Mouse (Mus musculus): ENCODE measurements around the gene Tmem151b. TPM values are rescaled to one million over a fixed set of nuclear protein-coding genes. Genes with fewer than 3 reads are reported as not detected.

Tmem151b gene
- total RNA-seq (2021) = 100 to 1,000 TPM; 114 to 120 TPM
- long read RNA-seq, experiment 1, full-length matches to known transcripts = 1 of 20 reads
- long read RNA-seq, experiment 1, partial matches to known transcripts = 0 of 20 reads
- long read RNA-seq, experiment 1, other reads (novel, unspliced or antisense) = 19 of 20 reads
- long read RNA-seq, experiment 2, full-length matches to known transcripts = 2 of 20 reads
- long read RNA-seq, experiment 2, partial matches to known transcripts = 0 of 20 reads
- long read RNA-seq, experiment 2, other reads (novel, unspliced or antisense) = 18 of 20 reads

DNA sequence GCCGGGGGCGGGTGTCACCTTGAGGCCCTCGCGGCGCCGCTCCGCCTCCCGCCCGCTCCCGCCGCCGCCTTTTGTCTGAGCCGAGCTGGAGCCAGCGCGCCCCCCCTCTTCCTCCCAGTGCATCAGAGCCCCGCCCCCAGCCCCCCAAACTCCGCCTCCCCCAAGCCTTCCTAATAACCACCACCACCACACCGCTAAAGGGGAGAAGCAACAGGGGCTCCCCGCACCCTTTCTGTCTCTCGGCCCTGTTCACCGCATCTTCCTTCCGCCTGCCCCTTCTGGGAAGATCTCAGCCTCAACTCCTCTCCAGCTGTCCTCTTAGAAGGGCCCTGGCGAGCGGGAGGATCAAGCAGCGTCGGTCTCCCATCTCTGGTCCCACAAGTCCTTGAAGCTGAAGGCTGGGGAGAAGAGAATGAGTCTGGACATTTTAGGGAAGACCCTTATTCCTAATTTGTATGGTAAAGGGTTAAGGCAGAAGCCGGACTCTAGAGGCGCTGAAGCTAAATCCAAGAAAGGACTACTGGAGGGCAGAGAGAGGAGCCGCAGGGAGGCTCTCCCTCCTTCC lies at the start of gene Tmem151b:
Gene Tmem151b (minus strand): TSS at position 61 of the 565 bp plus-strand sequence.
- intact Hi-C loops (cut with DNase I) = loop anchor here (2.0 kb wide), 1 partner anchor 33 kb away; no protein-coding TSS in a partner anchor
- peak; percentile 63 to 72 for DNase-seq (ENCODE audit: low spot score in 2 of 2)

DNA sequence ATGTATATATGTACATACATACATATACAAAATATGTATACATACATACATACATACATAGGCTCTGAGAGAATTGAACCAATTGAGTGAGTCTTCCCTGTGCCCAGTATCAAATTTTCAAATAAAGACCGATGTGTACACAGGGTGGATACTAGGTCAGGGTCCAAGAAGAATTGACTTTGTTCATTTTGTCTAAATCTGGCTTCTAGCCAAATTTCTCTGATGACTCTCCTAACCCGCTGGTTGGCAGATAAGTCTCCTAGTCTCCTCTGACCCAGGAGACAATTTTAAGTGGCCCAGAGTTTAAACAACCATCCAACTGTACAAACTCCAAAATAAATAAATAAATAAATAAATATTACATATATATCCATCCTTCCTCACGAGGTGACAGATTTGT lies 49.4 kb upstream of the Tmem151b start:
- DNase-seq (ENCODE audit: low spot score in 2 of 2) = no peak
- intact Hi-C loops (cut with DNase I) = no loop called here

DNA sequence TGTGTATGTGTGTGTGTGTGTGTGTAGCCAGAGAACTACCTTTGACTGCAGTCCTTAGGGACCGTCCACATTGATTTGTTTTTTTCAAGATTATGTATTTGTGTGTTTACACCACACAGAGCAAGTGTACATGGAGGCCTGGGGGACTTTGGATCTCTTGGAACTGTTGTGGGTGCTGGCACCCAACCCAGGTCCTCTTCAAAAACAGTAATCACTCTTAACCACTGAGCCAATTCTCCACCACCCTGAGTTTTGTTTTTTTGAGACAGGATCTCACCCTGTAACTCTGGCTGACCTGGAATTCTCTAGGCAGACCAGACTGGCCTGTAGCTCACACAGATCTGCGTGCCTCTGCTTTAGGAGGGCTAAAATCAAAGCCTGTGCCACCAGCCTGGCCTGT lies 48.9 kb upstream of the Tmem151b start:
- DNase-seq (ENCODE audit: low spot score in 2 of 2) = no peak
- intact Hi-C loops (cut with DNase I) = no loop called here

DNA sequence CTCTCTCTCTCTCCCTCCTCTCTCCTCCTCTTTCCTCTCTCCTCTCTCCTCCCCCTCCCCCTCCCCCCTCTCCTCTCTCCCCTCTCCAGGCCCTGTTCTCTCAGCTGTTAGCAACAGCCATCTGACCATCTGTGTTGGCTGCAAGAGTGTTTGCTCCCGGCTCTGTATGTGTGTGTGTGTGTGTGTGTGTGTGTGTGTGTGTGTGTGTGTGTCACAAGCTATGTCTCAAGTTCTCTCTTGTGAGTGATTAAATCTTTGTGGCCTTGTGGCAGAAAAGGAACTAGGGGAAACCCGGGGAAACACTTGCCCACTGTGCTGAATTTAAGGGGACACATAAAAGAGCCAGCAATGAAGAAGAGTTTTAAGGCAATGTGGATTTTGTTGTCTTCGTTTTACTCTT lies 48.3 kb upstream of the Tmem151b start:
- intact Hi-C loops (cut with DNase I) = no loop called here
- no peak for DNase-seq (ENCODE audit: low spot score in 2 of 2)

DNA sequence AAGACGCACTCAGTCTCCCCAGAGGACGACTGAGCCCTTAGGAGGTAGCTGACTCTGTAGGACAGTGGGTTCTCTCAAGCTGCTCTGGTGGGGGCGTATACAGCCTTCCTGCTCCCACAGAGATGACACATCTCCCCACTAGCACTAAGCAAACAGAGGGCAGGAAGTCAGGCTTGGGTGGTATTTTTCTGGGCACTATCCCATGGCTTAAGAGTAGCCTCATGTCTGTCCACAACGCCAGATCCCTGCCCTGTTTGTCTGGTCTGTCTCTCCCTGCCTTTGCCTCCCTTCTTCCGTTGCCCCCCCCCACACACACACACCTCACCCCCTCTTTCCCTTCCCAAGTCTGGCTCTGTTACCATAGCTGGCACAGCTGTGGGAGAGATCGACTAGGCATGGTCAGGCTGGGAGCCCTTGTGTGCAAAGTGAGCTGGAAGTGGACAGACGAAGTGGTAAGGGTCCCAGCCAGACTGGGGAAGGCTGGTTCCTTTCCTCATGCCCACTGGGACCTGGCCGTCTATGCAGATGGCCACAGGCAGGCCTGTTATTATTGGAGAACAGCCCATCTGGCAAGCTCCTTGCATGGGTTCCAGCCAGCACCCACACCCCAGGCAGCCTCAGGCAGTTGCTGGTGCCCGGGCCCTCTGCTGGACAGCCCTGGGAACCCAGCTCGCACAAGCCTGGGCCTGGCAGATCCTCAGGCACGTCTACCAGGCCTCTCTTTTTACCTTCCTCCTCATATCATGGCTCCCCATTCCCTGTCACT lies 47.3 kb upstream of the Tmem151b start:
- intact Hi-C loops (cut with DNase I) = no loop called here
- DNase-seq (ENCODE audit: low spot score in 2 of 2) = peak; percentile 67 to 84

DNA sequence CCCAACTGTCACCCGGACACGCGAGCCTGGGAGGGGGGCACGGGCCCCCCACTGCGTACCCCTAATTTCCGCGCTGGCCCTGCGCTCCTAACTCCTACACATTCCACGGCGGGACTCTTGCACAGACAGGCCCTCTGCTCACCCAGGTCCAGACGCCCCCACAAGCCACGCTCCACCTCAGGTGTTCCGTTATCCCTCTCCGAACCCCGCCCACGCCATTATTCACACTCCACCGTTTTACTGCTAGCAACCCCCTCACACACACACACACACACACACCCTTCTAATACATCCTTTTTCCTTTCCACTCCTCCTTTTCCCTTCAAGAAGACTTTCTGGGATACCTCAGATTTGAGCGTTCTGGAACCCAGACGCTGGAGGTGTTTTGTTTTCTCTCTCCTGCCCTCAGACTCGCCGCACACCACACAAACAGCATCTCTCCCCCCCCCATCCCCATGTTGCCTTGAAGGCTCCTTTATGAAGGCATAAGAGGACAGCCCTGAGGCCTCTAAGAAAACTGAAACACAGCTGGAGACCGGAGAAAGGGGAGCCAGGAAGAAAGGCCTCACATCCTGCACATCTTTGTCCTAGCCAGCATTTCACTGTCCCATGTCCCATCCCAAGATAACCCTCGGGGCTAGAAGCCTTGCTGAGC lies 46.4 kb upstream of the Tmem151b start:
- intact Hi-C loops (cut with DNase I) = no loop called here
- peak in 1 of 2 experiments; percentile 53 for DNase-seq (ENCODE audit: low spot score in 2 of 2)

DNA sequence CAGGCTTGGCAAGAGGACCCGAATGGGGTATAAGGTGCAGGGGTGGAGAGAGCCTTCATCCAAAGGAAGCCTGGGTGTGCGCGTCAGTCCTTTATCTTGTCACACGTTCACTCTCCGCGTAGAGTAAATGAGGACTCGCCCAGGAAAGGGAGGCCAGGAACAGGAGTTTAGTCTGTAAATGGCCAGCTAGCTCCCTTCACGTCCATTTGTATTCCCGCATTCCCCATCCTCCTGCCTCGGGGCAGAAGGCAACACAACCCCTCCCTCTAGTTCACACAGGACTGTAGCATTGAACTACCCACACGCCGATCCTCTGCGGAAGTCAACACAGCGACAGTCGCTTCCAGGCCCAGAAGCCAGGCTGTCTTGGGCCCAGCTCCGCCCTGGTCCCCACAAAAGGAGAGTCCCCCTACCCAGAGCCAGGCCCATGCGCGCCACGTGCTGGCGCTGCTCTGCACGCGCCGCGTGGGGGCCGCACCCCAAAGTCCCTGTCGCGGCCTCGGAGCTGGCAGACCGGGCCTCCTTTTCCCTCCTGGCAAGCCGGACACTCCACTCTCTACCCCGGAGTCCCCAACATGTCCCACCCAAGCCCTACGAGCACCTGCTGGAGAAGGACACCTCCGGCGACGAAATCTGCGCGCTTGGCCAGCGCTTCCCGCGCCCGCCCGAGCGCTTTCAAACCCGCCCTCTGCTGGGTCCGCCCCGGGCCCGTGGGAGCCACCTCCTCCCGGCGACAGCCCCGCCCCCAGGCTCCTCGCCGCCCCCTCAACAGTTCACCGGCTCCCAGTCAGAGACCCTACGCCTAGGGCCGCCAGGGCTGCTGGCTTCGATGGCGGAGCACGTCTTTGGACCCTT lies 45.6 kb upstream of the Tmem151b start:
- DNase-seq (ENCODE audit: low spot score in 2 of 2) = peak in 1 of 2 experiments; percentile 60
- intact Hi-C loops (cut with DNase I) = no loop called here

DNA sequence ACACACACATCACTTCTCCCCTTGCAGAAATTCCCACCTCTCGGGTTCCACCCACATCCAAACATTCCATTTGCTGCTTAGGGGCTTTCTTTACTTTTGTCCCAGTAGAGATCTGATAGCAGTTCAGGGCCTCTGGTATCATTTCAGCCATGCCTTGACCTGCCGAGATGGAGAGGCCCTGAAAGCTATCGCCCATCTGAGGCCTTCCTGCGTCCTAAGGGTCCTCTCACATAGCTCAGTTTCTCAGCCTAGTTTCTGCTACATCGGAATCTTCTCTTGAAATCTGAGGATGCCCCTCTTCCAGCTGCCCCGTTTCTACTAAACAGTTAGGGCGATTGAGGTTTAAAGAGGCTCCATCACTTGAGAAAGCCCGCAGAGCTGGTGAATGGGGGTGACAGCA lies 44.7 kb upstream of the Tmem151b start:
- no peak for DNase-seq (ENCODE audit: low spot score in 2 of 2)

DNA sequence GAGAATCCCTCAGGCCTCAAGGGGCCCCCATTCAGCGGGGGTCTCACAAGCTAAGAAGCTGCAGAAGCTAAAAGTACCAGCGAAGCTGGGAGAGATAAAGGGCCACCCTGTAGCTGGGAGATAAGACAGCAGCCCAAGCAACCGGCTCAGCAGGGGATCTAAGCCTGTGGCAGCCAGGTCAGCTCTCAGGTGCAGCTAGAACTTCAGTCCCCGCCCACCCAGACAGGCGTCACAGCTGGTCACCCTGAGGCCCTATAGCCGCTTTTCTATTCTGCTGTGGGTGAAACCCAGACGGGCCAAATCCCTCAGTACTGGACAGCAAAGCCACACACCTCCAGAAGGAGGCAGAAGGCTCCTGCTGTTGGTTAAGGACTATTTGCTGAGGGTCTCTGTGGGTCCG lies 44.0 kb upstream of the Tmem151b start:
- no peak for DNase-seq (ENCODE audit: low spot score in 2 of 2)
- intact Hi-C loops (cut with DNase I) = no loop called here

More for the DNA sequence above, 44.7 kb upstream of the Tmem151b start:
- intact Hi-C loops (cut with DNase I) = no loop called here

DNA sequence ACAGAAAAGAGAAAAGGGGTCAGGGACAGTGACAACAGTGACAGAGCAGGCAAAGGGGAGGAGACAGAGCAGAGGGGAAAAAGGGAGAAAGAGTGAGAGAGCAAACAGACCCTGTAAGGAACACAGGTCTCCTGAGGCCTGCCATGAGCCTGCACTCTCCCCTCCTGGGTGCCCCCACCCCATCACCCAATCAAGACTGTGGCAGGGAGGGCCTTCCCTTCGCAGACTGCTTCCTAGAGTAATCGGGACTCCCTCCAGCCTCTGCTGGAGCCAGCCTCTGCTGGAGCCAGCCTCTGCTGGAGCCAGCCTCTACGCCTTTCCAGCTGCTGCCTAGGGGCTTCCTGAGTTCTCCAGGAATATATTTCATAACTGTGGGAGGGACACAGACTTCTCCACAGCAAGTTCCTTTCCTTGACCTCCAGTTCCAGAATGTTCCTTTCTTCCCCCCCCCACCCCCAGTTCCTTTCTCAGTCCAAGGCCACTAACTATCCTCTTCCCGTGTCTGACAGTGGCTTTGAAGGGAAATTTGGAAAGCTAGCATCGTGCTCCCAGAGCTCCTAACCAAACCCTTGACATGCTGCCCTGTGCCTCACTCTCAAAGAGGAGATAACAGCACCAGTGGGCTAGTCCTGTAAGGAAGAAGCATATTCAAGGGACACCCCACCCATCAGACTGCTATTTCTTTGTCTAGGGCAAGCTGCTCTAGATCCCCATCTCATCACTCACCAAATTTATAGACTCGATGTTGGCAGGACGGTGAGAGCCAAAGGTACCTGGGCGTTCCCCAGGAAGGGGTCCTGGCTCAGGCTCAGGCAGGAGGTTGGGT lies 43.3 kb upstream of the Tmem151b start:
- intact Hi-C loops (cut with DNase I) = no loop called here
- DNase-seq (ENCODE audit: low spot score in 2 of 2) = no peak

DNA sequence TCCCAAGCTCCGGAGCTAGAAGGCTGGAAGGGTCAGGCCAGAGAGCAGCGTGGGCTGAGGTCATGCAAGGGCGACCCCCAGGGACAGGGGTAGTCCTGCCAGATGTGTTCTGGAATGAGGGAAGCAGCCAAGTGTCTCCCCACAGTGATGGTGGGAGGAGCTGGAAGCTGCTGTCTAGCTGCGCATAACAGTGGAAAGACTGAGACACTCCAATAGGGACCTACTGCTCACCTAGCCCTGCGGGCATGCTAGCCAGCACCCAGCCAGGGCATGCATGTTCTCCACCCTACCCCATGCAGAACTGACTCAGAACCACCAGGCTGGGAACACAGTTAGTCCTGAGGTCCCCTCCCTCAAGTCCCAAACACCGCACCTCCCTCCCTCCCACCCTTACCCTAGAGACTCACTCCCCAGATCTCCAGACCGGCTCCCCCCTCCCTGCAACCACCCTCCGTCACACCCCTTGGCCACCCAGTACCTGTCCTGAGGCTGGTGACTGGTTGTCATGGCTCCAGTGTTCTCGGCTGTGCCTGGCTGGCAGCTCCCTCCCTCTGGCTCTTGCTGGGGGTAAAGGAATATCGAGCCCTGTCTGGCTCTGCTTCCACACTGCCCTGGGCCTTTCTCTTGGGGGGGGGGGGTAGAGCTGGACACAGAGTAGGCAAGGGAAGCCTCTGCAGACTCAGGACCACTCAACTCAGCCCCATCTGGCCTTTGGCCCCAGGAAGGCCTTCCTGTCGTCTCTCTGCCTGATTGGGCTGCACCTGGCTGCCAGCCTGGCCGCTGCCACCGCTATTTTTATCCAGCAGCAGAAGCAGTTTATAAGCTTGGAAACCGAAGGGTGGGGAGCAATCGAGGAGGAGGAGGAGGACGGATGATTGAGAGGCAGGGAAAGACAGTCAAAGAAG lies 42.5 kb upstream of the Tmem151b start:
- intact Hi-C loops (cut with DNase I) = no loop called here
- DNase-seq (ENCODE audit: low spot score in 2 of 2) = no peak

DNA sequence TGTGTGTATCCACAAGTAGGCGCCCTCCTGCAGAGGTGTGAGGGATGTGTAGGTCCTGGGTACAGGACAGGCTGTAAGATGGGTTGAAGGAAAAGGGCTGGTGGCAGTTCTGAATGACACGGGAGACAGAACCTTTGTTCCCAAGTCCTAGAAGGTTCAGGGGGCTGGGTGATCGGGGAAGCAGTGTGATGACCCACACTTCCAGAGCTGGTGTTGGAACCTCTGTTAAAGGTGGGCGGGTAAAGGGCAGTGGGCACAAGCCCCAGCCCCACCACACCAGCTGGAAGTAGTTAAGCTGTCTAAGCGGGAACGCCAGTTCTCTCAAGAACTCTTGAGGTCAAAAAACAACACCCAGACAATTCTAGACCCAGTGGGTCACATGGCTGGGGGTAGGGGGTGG lies 40.9 kb upstream of the Tmem151b start:
- DNase-seq (ENCODE audit: low spot score in 2 of 2) = no peak

DNA sequence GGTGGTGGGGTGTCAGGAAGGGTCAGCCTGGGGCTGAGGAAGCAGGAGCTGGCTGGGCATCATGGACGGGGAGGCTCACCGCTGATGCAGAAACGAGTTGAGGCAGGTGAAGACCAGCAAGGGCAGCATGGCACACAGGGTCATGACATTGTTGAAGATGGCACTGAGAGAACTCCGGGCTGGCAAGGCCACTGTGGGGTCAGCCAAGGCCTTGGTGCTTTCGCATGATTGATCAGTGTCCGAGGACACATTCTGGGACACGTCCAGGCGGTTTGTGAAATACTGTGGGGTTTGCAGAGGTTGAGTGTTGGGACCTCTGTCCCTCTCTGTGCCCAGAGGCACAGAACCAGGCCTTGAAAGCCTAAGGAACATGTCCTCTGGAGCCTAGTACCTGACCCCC lies 40.4 kb upstream of the Tmem151b start:
- intact Hi-C loops (cut with DNase I) = no loop called here
- no peak for DNase-seq (ENCODE audit: low spot score in 2 of 2)

More for the DNA sequence above, 40.9 kb upstream of the Tmem151b start:
- intact Hi-C loops (cut with DNase I) = no loop called here

DNA sequence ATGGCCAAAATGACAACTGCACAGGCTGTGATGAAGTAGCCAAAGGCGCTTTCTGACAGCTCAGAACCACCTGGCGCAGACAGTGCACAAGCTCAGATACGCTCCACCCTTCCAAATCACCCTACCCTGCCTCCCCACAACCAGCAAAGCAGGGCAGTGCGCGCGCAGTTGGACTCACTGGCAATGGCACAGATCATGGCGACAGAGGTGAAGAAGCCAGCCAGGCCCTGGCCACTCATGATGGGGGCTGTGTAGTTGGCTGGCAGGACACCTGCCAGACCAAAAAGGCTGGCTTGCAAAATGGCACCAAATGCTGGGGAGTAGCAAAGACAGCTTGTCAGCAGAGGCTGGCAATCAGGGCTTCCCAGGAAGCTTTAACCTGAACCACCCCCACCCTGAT lies 39.8 kb upstream of the Tmem151b start:
- intact Hi-C loops (cut with DNase I) = no loop called here
- no peak for DNase-seq (ENCODE audit: low spot score in 2 of 2)

DNA sequence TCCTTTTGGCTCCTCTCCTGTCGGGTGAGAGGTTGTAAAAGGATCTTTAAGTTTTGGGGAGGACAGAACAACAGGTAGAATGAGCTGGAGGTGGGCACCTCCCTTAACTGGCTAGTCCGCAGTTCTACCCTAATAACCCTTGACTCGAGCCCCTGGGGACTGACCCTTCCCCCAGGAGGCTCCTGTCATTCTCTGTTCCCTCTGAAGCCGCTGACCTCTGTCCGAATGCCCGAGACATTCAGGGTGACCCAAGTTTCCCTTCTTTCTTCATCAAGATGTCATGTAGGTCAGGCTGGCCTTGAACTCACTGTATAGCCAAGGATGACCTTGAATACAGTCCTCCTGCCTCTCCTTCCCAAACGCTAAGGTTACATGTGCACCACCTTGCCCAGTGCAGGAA lies 38.9 kb upstream of the Tmem151b start:
- intact Hi-C loops (cut with DNase I) = no loop called here
- no peak for DNase-seq (ENCODE audit: low spot score in 2 of 2)

DNA sequence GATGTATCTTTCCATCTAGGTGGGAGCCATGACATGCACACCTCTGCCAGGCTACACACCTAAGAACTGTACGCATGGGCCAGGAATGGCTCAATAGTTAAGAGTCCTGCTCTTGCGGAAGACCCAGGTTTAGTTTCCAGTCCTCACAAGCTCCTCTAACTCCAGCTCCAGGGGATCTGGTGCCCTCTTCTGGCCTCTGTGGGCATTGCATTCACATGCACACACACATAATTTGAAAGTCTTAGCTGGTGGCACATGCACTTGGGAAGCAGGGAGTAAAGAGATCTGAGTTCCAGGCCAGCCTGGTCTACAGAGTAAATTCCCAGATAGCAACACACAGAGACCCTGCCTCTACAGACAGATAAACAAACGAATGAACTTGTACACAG lies 37.0 kb upstream of the Tmem151b start:
- intact Hi-C loops (cut with DNase I) = no loop called here

DNA sequence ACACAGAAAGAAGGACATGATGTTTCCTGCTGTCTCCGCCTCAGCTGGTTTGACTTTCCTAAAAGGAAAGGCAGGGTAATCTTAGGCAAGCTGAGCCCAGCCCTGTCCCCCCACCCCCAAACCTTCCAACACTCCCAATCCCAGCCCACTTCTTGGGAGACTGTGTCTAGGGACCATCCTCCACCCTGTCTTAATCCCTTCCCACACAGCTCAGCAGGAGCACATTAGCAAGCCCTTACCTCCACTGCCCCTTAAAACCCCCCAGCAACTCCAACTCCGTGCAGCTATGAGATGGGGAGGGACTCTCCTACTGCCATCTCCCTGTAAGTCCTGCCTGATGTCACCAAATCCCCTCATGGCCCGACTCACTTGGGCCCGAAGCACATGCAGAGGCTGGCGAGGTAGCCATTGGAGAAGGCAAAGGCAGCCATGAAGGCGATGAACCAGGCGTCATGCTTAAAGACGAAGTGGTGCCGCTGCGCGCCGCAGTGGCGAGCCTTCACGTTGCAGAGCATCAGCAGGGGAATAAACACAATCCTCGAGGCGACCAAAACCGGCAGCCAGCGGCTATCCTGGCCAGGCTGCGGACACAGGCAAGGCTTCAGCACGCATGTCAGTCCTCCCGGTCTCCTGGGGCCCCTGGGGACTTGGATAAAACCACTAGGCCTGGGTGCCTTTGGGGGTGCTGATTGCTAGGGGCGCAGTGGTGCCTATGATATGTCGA lies 36.4 kb upstream of the Tmem151b start:
- DNase-seq (ENCODE audit: low spot score in 2 of 2) = no peak
- intact Hi-C loops (cut with DNase I) = loop anchor here (2.0 kb wide), 1 partner anchor 41 kb away; no protein-coding TSS in a partner anchor

More for the DNA sequence above, 37.0 kb upstream of the Tmem151b start:
- no peak for DNase-seq (ENCODE audit: low spot score in 2 of 2)
